Mouse (Mus musculus): Measurements from ENCODE around the gene Rab31. TPM values are rescaled to one million over a fixed set of nuclear protein-coding genes. Genes with fewer than 3 reads are reported as not detected.

Rab31 gene
- total RNA-seq, 1 experiment, result 22.8 TPM

DNA sequence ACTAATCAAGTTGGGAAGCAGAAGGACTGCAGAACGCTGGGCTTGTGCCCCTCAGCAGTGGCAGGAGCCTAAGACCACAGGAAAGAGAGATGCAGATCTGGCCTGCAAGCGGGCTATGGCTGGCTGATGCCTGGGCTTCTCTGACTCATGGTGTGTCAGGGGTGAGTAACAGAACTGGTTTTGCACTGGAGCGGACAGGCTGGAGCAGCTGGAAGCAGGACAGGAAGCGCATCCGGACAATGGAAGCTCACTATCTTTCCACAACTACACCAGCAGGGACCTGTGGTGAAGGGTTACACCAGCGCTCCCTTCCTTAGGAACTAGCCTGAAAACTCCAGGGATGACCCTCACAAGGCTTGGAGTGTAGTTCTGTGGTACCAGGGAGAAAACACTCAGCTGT, 34.9 kb downstream of the Rab31 start:
- Histone ChIP-seq H3K27ac (ENCODE audit: insufficient read depth, low read depth, low read length, poor library complexity, severe bottlenecking) (peak overlapping the region; percentile 14; the same call in 1 of the 2 replicates), H3K36me3 (ENCODE audit: control insufficient read depth, insufficient read depth, low read length, poor library complexity, severe bottlenecking) (no peaks in the 10 kb centered on the region), H3K4me1 (ENCODE audit: control insufficient read depth in 2 of 2, insufficient read depth in 2 of 2, low read length in 2 of 2, poor library complexity in 1 of 2) (peaks cover 2 to 7% of the 10 kb centered on the region in 2 experiments; a peak in 2 of 4 replicates), H3K9ac (ENCODE audit: insufficient read depth, low read depth, low read length, poor library complexity, severe bottlenecking) (0 out of 2 replicates have a peak overlapping the region, but pooled peaks have one; percentile 7), H3K9me3 (ENCODE audit: control insufficient read depth, insufficient read depth, low read depth, low read length) (no peaks in the 10 kb centered on the region), H3K4me3 (ENCODE audit: insufficient read depth in 1 of 2, low read depth in 1 of 2, low read length in 2 of 2, poor library complexity in 1 of 2, severe bottlenecking in 1 of 2) (no peak overlapping the region)
- no peak for DNase-seq (ENCODE audit: low read depth, low spot score)
- no peak for TF ChIP-seq MAFK (IDR thresholded peaks at IDR 0.05; ENCODE audit: insufficient read depth, low read depth, low read length)
- TF ChIP-seq CHD2 (IDR thresholded peaks at IDR 0.05; ENCODE audit: low read depth, low read length), result no peak
- no peak for TF ChIP-seq ZC3H11A (IDR thresholded peaks at IDR 0.05; ENCODE audit: borderline replicate concordance, low read depth, low read length)
- TF ChIP-seq HCFC1 (IDR thresholded peaks at IDR 0.05; ENCODE audit: borderline replicate concordance, insufficient read depth, low read length), result no peak
- no peak for TF ChIP-seq ZNF384 (IDR thresholded peaks at IDR 0.05; ENCODE audit: low read depth, low read length)
- in situ Hi-C loops (cut with MboI; ENCODE audit: low sequenced_read_pairs in 2 of 2, unreplicated experiment in 2 of 2), result no loop called here

DNA sequence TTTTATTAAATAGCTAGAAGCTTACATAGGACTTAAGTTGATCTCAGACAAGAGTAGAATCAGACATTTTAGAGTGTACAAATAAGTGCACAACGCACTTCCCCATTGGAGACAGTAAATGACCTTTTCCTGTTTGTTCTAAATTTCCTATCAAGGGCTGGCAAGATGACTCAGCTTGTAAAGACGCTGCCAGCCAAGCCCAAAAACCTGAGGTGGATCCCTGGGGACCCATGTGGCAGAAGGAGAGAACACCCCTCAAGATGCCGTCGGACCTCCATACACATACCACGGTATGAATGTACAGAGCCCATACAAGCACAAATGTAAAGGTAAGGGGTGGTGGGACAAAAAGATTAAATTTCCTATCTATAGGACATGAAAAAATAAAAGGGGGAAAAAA, 35.4 kb downstream of the Rab31 start:
- H3K4me3 ChIP-seq (ENCODE audit: insufficient read depth in 1 of 2, low read depth in 1 of 2, low read length in 2 of 2, poor library complexity in 1 of 2, severe bottlenecking in 1 of 2), result no peak overlapping the region
- TF ChIP-seq MAFK (IDR thresholded peaks at IDR 0.05; ENCODE audit: insufficient read depth, low read depth, low read length) (no peak), ZC3H11A (IDR thresholded peaks at IDR 0.05; ENCODE audit: borderline replicate concordance, low read depth, low read length) (no peak), ZNF384 (IDR thresholded peaks at IDR 0.05; ENCODE audit: low read depth, low read length) (no peak), CHD2 (IDR thresholded peaks at IDR 0.05; ENCODE audit: low read depth, low read length) (no peak), HCFC1 (IDR thresholded peaks at IDR 0.05; ENCODE audit: borderline replicate concordance, insufficient read depth, low read length) (no peak)
- H3K4me1 ChIP-seq (ENCODE audit: control insufficient read depth in 2 of 2, insufficient read depth in 2 of 2, low read length in 2 of 2, poor library complexity in 1 of 2), result peaks cover 2 to 9% of the 10 kb centered on the region in 2 experiments; a peak in 2 of 4 replicates
- no peak for DNase-seq (ENCODE audit: low read depth, low spot score)
- H3K9ac ChIP-seq (ENCODE audit: insufficient read depth, low read depth, low read length, poor library complexity, severe bottlenecking), result no peak overlapping the region
- no peaks in the 10 kb centered on the region for H3K9me3 ChIP-seq (ENCODE audit: control insufficient read depth, insufficient read depth, low read depth, low read length)
- in situ Hi-C loops (cut with MboI; ENCODE audit: low sequenced_read_pairs in 2 of 2, unreplicated experiment in 2 of 2), result no loop called here
- H3K27ac ChIP-seq (ENCODE audit: insufficient read depth, low read depth, low read length, poor library complexity, severe bottlenecking), result no peak overlapping the region
- H3K36me3 ChIP-seq (ENCODE audit: control insufficient read depth, insufficient read depth, low read length, poor library complexity, severe bottlenecking), result no peaks in the 10 kb centered on the region

DNA sequence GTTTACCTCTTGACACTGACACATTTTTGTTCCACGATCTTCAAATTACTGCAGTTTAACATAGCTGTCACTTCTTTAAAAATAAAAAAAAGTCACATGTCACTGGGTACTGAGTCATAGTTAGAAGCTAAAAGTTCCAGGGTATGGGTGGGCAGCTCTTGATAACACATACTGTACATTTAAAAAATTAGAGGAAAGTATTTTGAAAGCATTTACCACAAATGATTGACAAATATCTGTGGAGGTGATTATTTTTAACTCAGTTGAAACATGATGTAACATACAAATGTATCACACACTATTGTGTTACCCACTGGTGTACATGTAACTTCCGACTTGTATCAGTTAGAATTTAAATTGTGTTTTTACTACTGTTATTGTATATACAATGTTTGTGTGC, 37.5 kb downstream of the Rab31 start:
- H3K27ac ChIP-seq (ENCODE audit: insufficient read depth, low read depth, low read length, poor library complexity, severe bottlenecking), result peak overlapping the region; percentile 57; the same call in 1 of the 2 replicates
- no peaks in the 10 kb centered on the region for H3K9me3 ChIP-seq (ENCODE audit: control insufficient read depth, insufficient read depth, low read depth, low read length)
- in situ Hi-C loops (cut with MboI; ENCODE audit: low sequenced_read_pairs in 2 of 2, unreplicated experiment in 2 of 2), result no loop called here
- no peak for DNase-seq (ENCODE audit: low read depth, low spot score)
- H3K36me3 ChIP-seq (ENCODE audit: control insufficient read depth, insufficient read depth, low read length, poor library complexity, severe bottlenecking), result no peaks in the 10 kb centered on the region
- H3K4me1 ChIP-seq (ENCODE audit: control insufficient read depth in 2 of 2, insufficient read depth in 2 of 2, low read length in 2 of 2, poor library complexity in 1 of 2), result peaks cover 7 to 25% of the 10 kb centered on the region in 2 experiments; a peak in 3 of 4 replicates
- TF ChIP-seq ZC3H11A (IDR thresholded peaks at IDR 0.05; ENCODE audit: borderline replicate concordance, low read depth, low read length) (no peak), ZNF384 (IDR thresholded peaks at IDR 0.05; ENCODE audit: low read depth, low read length) (no peak), CHD2 (IDR thresholded peaks at IDR 0.05; ENCODE audit: low read depth, low read length) (no peak), HCFC1 (IDR thresholded peaks at IDR 0.05; ENCODE audit: borderline replicate concordance, insufficient read depth, low read length) (no peak), MAFK (IDR thresholded peaks at IDR 0.05; ENCODE audit: insufficient read depth, low read depth, low read length) (no peak)
- H3K4me3 ChIP-seq (ENCODE audit: insufficient read depth in 1 of 2, low read depth in 1 of 2, low read length in 2 of 2, poor library complexity in 1 of 2, severe bottlenecking in 1 of 2), result no peak overlapping the region
- H3K9ac ChIP-seq (ENCODE audit: insufficient read depth, low read depth, low read length, poor library complexity, severe bottlenecking), result no peak overlapping the region

DNA sequence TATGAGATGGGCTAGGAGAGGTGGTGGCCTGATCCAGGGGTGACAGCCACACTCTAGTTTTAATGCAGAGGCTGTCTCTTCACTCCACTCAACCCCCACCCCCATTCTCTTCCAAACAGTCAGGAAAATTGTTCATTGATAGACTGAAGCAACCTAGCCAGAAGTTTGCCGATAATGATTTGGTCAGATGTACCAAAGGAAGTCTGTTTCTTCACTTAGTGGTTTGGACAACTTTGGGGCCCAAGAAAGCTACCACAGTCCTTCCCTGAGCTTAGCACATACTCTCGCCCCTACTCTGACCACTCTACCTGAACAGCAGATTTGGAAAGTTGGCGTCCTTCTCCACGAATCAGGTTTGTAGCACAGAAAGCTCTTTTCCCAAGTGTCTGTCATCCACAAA, 39.9 kb downstream of the Rab31 start:
- no peak for DNase-seq (ENCODE audit: low read depth, low spot score)
- H3K9me3 ChIP-seq (ENCODE audit: control insufficient read depth, insufficient read depth, low read depth, low read length), result no peaks in the 10 kb centered on the region
- peaks cover 9 to 34% of the 10 kb centered on the region in 2 experiments; a peak in 3 of 4 replicates for H3K4me1 ChIP-seq (ENCODE audit: control insufficient read depth in 2 of 2, insufficient read depth in 2 of 2, low read length in 2 of 2, poor library complexity in 1 of 2)
- H3K4me3 ChIP-seq (ENCODE audit: insufficient read depth in 1 of 2, low read depth in 1 of 2, low read length in 2 of 2, poor library complexity in 1 of 2, severe bottlenecking in 1 of 2), result no peak overlapping the region
- in situ Hi-C loops (cut with MboI; ENCODE audit: low sequenced_read_pairs in 2 of 2, unreplicated experiment in 2 of 2), result no loop called here
- no peak overlapping the region for H3K27ac ChIP-seq (ENCODE audit: insufficient read depth, low read depth, low read length, poor library complexity, severe bottlenecking)
- no peak overlapping the region for H3K9ac ChIP-seq (ENCODE audit: insufficient read depth, low read depth, low read length, poor library complexity, severe bottlenecking)
- H3K36me3 ChIP-seq (ENCODE audit: control insufficient read depth, insufficient read depth, low read length, poor library complexity, severe bottlenecking), result no peaks in the 10 kb centered on the region
- TF ChIP-seq ZNF384 (IDR thresholded peaks at IDR 0.05; ENCODE audit: low read depth, low read length), result no peak
- TF ChIP-seq MAFK (IDR thresholded peaks at IDR 0.05; ENCODE audit: insufficient read depth, low read depth, low read length), result no peak
- no peak for TF ChIP-seq ZC3H11A (IDR thresholded peaks at IDR 0.05; ENCODE audit: borderline replicate concordance, low read depth, low read length)
- no peak for TF ChIP-seq CHD2 (IDR thresholded peaks at IDR 0.05; ENCODE audit: low read depth, low read length)
- TF ChIP-seq HCFC1 (IDR thresholded peaks at IDR 0.05; ENCODE audit: borderline replicate concordance, insufficient read depth, low read length), result no peak

Data from ES-E14 (cell line).